Mouse (Mus musculus): ENCODE measurements at regions not wholly inside any gene's neighbourhood (a gene's known extent, or its start where the extent isn't known, plus 50 kb on each side); places are given as distances from the start of the nearest gene placed in this dataset.

- DNase-seq (ENCODE audit: low read depth in 3 of 3, low spot score in 3 of 3) (peak; percentile 87 to 92 (median 90)), ATAC-seq (ENCODE audit: insufficient read depth) (peak; percentile 93)
These were observed 196.0 kb upstream of the Paip1 start for GRCm38 (mm10) chr13:119232100-119233029.

GRCm38 (mm10) chr13:119233030-119233385, 195.4 kb upstream of the Paip1 start:
- 70% methylated on average over 4 of the region's 4 CpGs for WGBS (ENCODE audit: insufficient replicate concordance)
- no peak overlapping the region for H3K4me3 ChIP-seq (ENCODE audit: insufficient read depth in 1 of 2, low read depth in 2 of 2, low read length in 2 of 2)
- H3K36me3 ChIP-seq (replicated peaks; ENCODE audit: control insufficient read depth, insufficient read depth, low read depth) = no peaks in the 10 kb centered on the region
- H3K9ac ChIP-seq (replicated peaks) = peak overlapping the region; percentile 61
- H3K27me3 ChIP-seq (ENCODE audit: control insufficient read depth, insufficient read depth, low read length) = no peaks in the 10 kb centered on the region
- peaks cover 30 to 31% of the 10 kb centered on the region in 2 experiments for H3K4me1 ChIP-seq (replicated peaks; ENCODE audit: control insufficient read depth in 2 of 2, insufficient read depth in 2 of 2, low read length in 1 of 2)
- no peak for TF ChIP-seq CTCF (IDR thresholded peaks at IDR 0.05; ENCODE audit: low read depth)
- TF ChIP-seq EP300 (IDR thresholded peaks at IDR 0.05; ENCODE audit: low read depth) = no peak
- H3K9me3 ChIP-seq (ENCODE audit: control insufficient read depth, low read length) = no peaks in the 10 kb centered on the region
- DNase-seq (ENCODE audit: low read depth in 3 of 3, low spot score in 3 of 3) (no peak), ATAC-seq (ENCODE audit: insufficient read depth) (peak; percentile 31)
- H3K27ac ChIP-seq = peak overlapping the region; percentile 95
- H3K4me2 ChIP-seq (ENCODE audit: low read depth) = peak overlapping the region; percentile 69

More at GRCm38 (mm10) chr13:119232100-119233029, 196.0 kb upstream of the Paip1 start:
- no peak for TF ChIP-seq CTCF (IDR thresholded peaks at IDR 0.05; ENCODE audit: low read depth)
- peak; percentile 100 for TF ChIP-seq EP300 (IDR thresholded peaks at IDR 0.05; ENCODE audit: low read depth)
- H3K9ac ChIP-seq (replicated peaks) = peak overlapping the region; percentile 61
- H3K36me3 ChIP-seq (replicated peaks; ENCODE audit: control insufficient read depth, insufficient read depth, low read depth) = no peaks in the 10 kb centered on the region
- peaks cover 30 to 31% of the 10 kb centered on the region in 2 experiments for H3K4me1 ChIP-seq (replicated peaks; ENCODE audit: control insufficient read depth in 2 of 2, insufficient read depth in 2 of 2, low read length in 1 of 2)
- peak overlapping the region in 1 of 2 experiments; percentile 16; a peak in 1 of 4 replicates for H3K4me3 ChIP-seq (ENCODE audit: insufficient read depth in 1 of 2, low read depth in 2 of 2, low read length in 2 of 2)
- no peaks in the 10 kb centered on the region for H3K9me3 ChIP-seq (ENCODE audit: control insufficient read depth, low read length)
- H3K4me2 ChIP-seq (ENCODE audit: low read depth) = peak overlapping the region; percentile 69
- WGBS (ENCODE audit: insufficient replicate concordance) = 21% methylated on average over 8 of the region's 8 CpGs
- no peaks in the 10 kb centered on the region for H3K27me3 ChIP-seq (ENCODE audit: control insufficient read depth, insufficient read depth, low read length)
- H3K27ac ChIP-seq = peak overlapping the region; percentile 95

GRCm38 (mm10) chr13:119233869-119234268, 194.5 kb upstream of the Paip1 start:
- Histone ChIP-seq H3K36me3 (replicated peaks; ENCODE audit: control insufficient read depth, insufficient read depth, low read depth) (no peaks in the 10 kb centered on the region), H3K4me3 (ENCODE audit: insufficient read depth in 1 of 2, low read depth in 2 of 2, low read length in 2 of 2) (no peak overlapping the region), H3K27me3 (ENCODE audit: control insufficient read depth, insufficient read depth, low read length) (no peaks in the 10 kb centered on the region), H3K4me2 (ENCODE audit: low read depth) (no peak overlapping the region), H3K9ac (replicated peaks) (no peak overlapping the region), H3K27ac (no peak overlapping the region; the same call in 1 of the 2 replicates), H3K9me3 (ENCODE audit: control insufficient read depth, low read length) (no peaks in the 10 kb centered on the region), H3K4me1 (replicated peaks; ENCODE audit: control insufficient read depth in 2 of 2, insufficient read depth in 2 of 2, low read length in 1 of 2) (peaks cover 30 to 31% of the 10 kb centered on the region in 2 experiments)
- ATAC-seq (ENCODE audit: insufficient read depth) (no peak), DNase-seq (ENCODE audit: low read depth in 3 of 3, low spot score in 3 of 3) (no peak)
- no peak for TF ChIP-seq CTCF (IDR thresholded peaks at IDR 0.05; ENCODE audit: low read depth)
- WGBS (ENCODE audit: insufficient replicate concordance) = 70% methylated on average over 3 of the region's 3 CpGs

- DNase-seq (ENCODE audit: low read depth in 3 of 3, low spot score in 3 of 3) (no peak), ATAC-seq (ENCODE audit: insufficient read depth) (peak; percentile 27; the same call in 1 of the 2 replicates)
- Histone ChIP-seq H3K4me1 (replicated peaks; ENCODE audit: control insufficient read depth in 2 of 2, insufficient read depth in 2 of 2, low read length in 1 of 2) (peaks cover 9 to 10% of the 10 kb centered on the region in 2 experiments), H3K27ac (no peak overlapping the region), H3K9ac (replicated peaks) (no peak overlapping the region), H3K4me2 (ENCODE audit: low read depth) (no peak overlapping the region), H3K4me3 (ENCODE audit: insufficient read depth in 1 of 2, low read depth in 2 of 2, low read length in 2 of 2) (no peak overlapping the region), H3K27me3 (ENCODE audit: control insufficient read depth, insufficient read depth, low read length) (no peaks in the 10 kb centered on the region), H3K36me3 (replicated peaks; ENCODE audit: control insufficient read depth, insufficient read depth, low read depth) (no peaks in the 10 kb centered on the region), H3K9me3 (ENCODE audit: control insufficient read depth, low read length) (no peaks in the 10 kb centered on the region)
- no peak for TF ChIP-seq EP300 (IDR thresholded peaks at IDR 0.05; ENCODE audit: low read depth)
- TF ChIP-seq CTCF (IDR thresholded peaks at IDR 0.05; ENCODE audit: low read depth) = no peak
- 16% methylated on average over 3 of the region's 3 CpGs for WGBS (ENCODE audit: insufficient replicate concordance)
These were observed 186.0 kb upstream of the Paip1 start for GRCm38 (mm10) chr13:119242358-119242757.

GRCm38 (mm10) chr13:119247101-119247500, 181.3 kb upstream of the Paip1 start:
- Histone ChIP-seq H3K4me3 (ENCODE audit: insufficient read depth in 1 of 2, low read depth in 2 of 2, low read length in 2 of 2) (no peak overlapping the region), H3K9ac (replicated peaks) (no peak overlapping the region), H3K9me3 (ENCODE audit: control insufficient read depth, low read length) (no peaks in the 10 kb centered on the region), H3K4me1 (replicated peaks; ENCODE audit: control insufficient read depth in 2 of 2, insufficient read depth in 2 of 2, low read length in 1 of 2) (peaks cover 5 to 7% of the 10 kb centered on the region in 2 experiments), H3K36me3 (replicated peaks; ENCODE audit: control insufficient read depth, insufficient read depth, low read depth) (no peaks in the 10 kb centered on the region), H3K27me3 (ENCODE audit: control insufficient read depth, insufficient read depth, low read length) (no peaks in the 10 kb centered on the region), H3K4me2 (ENCODE audit: low read depth) (no peak overlapping the region), H3K27ac (no peak overlapping the region)
- ATAC-seq (ENCODE audit: insufficient read depth) = no peak
- DNase-seq (ENCODE audit: low read depth in 3 of 3, low spot score in 3 of 3) = no peak
- no peak for TF ChIP-seq CTCF (IDR thresholded peaks at IDR 0.05; ENCODE audit: low read depth)
- TF ChIP-seq EP300 (IDR thresholded peaks at IDR 0.05; ENCODE audit: low read depth) = no peak
- WGBS (ENCODE audit: insufficient replicate concordance) = 64% methylated on average over 2 of the region's 2 CpGs
